Mouse (Mus musculus): ENCODE data around the gene Ugt1a5.
A peak's percentile ranks its signal among the peaks of the same experiment; 100 is the strongest.
"Not testable (repeated sequence)": the region's sequence is repeated elsewhere in the genome, so short reads cannot be mapped to it uniquely, and the experiment has no call there.

Gene Ugt1a5

GRCm38 (mm10) chr1:88224029-88224776, 58.4 kb downstream of the Ugt1a5 start:
- peak in 1 of 2 experiments; percentile 7 for DNase-seq (ENCODE audit: low spot score in 2 of 2)

DNA sequence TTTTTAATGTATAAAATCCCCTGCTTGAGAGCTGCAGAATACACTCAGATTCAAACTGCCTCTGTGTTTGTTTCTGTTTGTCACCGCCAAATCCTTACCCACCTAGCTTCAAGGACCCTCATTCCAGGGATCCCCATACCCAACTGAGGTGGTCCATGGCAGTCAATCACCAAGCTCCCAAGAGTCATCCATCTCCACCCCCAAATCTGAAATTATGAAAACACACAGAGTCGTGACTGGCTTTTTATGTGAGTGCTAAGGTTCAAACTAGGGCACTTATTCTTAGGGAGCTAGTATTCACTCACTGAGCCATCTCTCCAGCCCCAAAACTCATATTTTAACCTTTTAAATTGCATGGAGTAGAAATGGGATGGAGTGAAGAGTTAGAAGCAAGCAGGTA, 59.5 kb downstream of the Ugt1a5 start:
- not testable (repeated sequence) for DNase-seq (ENCODE audit: low spot score in 2 of 2)

DNA sequence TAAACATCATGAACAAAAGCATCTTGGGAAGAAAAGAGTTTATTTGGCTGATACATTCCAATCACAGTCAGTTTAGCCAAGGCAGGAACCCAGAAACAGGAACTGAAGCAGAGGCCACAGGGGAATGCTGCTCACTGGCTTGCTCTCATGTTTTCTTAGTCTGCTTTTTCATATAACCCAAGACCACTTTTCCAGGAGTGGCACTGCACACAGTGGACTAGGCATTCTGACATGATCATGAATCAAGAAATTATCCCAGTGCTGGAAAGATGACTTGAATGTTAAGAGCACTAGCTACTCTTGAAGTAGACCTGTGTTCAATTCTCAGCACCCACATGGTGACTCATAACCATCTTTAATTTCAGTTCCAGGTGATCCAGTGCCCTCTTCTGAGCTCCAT, 59.9 kb downstream of the Ugt1a5 start:
- peak in 1 of 2 experiments; percentile 4 for DNase-seq (ENCODE audit: low spot score in 2 of 2)

DNA sequence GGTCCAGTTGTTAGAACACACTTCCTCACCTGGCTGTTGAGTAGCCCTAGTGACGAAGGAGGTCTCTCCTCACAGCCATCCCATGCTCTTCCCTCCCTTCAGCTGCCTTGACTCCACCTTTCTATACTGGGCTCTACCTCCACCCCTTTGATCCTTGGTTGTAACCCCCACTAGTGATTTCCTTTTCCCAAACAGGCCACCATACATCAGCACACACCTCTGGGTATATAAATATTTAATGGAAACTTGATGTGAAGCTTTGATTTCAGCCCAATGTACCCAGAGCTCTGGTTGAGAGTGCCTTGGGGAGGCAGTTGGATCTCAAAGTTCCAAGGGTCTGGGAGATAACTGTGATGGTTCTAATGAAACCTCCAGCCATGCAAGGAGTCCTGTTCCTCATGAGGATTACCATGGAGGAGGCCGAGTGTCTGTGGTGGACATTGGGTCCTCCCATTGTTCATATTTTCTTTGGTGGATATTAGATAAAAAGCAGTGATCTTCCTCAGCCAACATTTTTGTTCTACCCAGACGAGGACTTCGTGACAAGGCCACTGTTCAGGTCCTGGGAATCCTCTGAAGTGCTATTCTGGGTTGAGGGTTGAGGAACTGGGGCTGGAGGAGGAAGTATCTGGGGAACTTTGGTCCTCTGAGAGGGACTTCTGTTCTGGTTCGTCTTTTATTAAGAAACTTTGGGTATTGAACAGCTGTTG, 61.0 kb downstream of the Ugt1a5 start, which contains the start of gene Mroh2a:
TSS of gene Mroh2a (plus strand) at position 317 of the 710 bp plus-strand sequence.
- peak in 1 of 2 experiments; percentile 6 for DNase-seq (ENCODE audit: low spot score in 2 of 2)

- DNase-seq (ENCODE audit: low spot score in 2 of 2) = peak in 1 of 2 experiments; percentile 3
Measured at GRCm38 (mm10) chr1:88227482-88227881, 61.7 kb downstream of the Ugt1a5 start.

DNA sequence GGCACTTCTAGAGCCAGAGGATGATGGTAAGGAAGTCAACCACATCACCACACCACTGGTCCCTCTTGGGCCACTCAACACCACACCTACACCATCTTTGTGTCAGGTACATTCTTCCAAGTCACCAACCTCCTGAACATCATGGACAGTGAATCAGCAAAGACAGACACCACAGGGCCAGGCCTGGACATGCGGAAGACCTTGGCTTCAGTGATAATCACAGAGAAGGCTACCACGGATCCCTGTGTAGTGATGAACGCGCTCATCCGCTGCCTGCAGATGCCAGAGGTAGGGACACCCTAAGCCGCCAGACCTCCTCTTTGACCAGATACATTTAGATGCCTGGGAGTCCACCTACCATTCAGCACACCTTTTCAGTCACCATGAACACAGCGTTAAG, 62.3 kb downstream of the Ugt1a5 start:
- peak in 1 of 2 experiments; percentile 3 for DNase-seq (ENCODE audit: low spot score in 2 of 2)

GRCm38 (mm10) chr1:88229566-88229965, 63.8 kb downstream of the Ugt1a5 start:
- DNase-seq (ENCODE audit: low spot score in 2 of 2) = no peak

DNA sequence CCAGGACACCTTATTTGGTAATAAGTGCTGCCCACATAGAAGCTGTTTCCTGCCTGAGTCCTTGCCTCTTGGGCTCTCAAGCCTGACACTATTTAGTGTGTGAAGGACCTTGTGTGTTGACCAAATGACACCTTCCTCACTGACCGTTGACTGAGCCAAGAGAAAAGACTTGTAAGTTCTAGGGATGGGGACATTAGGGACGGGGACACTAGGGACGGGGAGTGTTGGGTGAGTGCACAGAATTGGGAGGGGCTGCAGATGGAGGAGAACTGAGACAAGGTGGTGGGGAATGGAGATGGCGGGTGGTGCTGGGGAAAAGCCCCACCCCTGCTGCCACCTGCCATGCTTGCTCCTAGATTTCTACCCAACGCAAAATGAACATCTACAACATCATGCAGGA, 64.2 kb downstream of the Ugt1a5 start:
- no peak for DNase-seq (ENCODE audit: low spot score in 2 of 2)

- no peak for DNase-seq (ENCODE audit: low spot score in 2 of 2)
Measured at GRCm38 (mm10) chr1:88230421-88230820, 64.6 kb downstream of the Ugt1a5 start.

DNA sequence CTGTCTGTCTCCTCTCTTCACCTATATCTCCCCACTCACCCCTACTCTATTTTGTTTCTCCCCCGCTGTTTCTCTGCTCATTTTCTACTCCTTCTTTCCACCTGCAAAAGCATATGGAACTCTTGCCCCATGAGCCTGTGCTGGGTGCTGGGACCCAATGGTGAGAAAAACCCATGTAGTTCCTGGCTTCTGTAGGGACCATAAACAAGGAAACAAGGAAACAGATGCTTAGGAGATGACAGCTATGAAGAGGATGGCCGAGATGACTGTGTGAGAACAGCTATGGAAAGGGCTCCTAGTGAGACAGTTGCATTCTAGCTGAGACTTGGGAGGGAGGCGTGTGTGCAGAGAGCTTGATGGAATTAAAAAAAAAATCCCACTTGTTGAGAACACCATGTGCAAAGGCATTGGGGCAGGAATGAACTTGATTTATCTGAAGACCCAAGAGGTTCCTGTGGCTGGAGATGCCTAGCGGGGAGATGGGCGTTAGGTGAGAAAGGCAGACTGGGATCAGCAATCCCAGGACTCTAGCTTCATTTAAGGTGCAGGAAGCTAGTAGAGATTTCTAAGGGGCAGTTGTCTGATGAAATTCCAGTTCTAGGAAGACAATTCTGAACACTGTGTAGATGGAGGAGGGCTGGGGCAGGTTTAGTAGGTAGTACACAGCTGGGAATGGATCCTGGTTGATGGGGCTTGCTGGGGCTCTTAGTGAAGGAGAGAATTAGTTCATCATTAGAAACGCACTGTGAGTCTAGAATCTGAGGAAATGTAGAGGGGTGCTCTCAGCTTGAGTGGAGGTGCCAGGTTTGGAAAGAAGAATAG, 65.4 kb downstream of the Ugt1a5 start:
- DNase-seq (ENCODE audit: low spot score in 2 of 2) = no peak

DNA sequence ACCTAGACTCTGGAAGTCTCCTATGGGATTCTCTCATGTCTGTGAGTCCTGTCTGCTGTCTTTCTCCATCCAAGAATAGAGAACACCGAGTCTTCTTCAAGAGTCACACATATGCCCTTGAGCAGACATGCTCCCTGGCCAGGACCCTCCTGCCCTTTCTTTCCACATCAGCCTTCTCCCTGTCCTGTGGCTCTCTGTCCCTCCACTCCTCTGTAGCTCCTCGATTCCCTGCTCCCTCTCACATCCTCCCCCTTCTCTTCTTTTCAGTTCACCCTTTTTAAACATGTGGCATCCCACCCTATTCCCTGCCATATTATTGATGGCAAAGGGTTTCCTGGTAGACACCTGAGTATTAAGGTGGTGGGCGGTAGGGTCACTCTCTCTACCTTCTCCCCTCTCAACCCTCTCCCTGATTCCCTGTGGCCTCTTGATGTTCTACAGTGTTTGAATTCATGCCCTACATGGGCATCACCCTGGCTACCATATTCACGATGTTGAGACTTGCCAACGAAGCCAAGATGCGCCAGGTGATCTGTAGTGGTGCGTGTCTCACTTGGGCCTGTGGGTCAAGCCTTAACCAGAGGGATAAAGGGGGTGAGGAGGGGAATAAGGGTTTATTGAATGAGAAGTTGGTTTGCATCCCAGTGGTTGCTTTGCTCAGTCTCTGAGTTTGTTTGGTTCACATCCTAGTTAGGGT, 66.1 kb downstream of the Ugt1a5 start:
- no peak for DNase-seq (ENCODE audit: low spot score in 2 of 2)

- no peak for DNase-seq (ENCODE audit: low spot score in 2 of 2)
Measured at GRCm38 (mm10) chr1:88232664-88233380, 67.0 kb downstream of the Ugt1a5 start.

DNA sequence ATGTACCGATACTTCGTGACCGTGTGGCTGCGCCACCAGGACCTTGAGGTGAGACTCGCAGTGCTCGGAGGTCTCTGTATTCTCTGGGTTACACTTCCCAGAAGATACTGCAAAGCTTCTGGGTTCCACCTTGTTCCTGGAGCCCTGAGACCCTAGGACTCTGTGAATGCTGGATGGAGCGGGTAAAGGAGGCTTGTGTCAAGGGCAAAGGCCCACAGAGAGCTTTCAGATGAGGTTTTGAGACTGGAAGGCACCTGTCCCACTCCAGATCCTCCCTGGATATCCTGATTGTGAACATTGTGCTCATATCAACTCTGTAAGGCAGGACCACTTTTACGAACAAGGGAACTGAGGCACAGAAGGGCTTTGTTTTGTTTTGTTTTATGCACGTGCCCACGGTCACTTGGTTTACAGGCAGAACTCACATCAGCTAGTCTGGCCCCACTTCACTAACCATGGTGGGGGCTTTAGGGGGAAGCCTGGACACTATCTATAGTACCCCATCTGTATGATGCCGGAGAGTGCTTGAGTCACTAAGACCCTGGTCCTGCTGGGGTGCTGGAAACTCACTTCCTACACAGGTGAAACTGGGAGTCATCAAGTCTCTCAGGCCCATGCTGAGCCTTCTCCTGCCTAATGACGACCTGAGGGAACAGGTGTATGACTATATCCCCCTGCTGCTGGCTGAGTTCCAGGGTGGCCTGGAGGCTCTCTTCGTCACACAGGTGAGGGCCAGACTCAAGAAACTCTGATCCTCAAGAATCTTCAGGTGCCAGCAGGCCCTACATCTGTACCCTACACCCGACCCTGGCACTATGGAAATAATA, 67.8 kb downstream of the Ugt1a5 start:
- DNase-seq (ENCODE audit: low spot score in 2 of 2) = no peak

DNA sequence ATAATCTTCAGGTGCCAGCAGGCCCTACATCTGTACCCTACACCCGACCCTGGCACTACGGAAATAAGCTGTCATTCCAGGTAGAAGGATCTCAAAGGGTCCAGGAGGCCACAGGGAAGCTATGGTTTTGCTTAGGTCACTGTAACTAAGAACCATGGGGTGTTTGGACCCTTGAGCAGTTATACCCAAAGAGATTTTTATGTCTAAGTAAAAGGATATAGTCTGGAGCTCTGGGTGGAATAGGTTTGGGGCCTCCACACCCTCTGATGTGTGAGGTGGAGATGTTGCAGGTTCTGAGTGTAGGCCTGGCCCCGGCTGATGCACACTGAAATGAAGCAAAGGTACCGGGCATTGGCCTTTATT, 68.4 kb downstream of the Ugt1a5 start:
- no peak for DNase-seq (ENCODE audit: low spot score in 2 of 2)

DNA sequence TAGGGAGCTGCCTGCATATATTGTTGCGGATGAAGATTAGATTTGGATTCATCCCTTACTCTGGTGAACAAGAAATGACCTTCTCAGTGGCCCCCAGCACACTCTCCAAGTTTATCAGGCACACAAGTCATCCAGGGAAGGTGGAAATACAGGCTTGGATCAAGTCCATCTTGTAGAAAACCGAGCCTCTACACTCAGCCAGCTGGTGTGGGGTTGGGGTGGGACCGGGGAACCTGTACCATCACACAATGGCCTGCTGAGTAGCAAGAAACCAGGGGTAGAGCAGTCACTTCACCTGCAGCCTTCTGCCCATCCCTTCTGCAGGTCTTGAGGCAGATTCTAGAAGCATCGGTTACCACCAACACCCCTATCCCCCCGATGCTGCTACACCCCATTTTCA, 68.8 kb downstream of the Ugt1a5 start:
- DNase-seq (ENCODE audit: low spot score in 2 of 2) = no peak

DNA sequence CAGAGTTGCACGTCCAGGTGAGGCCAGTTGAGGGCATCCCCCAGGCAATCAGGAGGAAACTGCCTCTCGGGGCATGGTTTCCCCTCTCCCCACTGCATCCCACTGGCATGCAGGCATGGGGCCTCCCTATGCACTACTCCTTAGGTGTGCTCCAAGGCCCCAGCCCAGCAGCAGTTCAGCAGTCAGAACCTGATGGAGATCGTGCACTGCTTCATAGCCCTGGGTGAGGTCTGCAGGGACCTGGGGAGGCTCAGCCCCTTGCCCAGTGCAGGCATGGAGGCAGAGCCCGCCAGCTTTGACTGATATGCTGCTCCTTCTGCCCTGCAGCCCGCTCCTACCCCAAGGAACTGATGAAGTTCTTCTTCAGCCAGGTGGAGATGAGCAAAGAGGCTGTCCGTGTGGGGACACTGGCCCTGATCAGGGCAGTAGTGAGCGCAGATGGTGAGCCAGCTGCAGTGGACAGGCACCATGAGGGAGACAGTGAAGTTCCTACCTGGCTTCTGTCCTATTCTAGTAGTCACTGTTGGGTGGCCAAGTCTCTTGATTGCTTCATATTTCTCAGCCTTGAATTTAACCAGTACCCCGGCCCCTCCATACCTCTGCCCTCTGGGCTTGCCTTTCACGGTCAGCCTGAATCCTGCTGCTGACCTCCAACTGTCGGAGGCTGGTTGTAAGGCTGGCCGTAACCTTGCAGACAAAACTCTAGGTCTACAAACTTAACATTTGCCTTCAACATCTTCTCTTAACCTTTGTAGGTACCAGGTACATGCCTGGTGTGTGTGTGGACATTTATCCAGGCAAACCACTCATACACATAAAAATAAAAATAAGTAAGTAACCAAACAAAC, 69.5 kb downstream of the Ugt1a5 start:
- no peak for DNase-seq (ENCODE audit: low spot score in 2 of 2)

- DNase-seq (ENCODE audit: low spot score in 2 of 2) = no peak
Measured at GRCm38 (mm10) chr1:88235894-88236415, 70.1 kb downstream of the Ugt1a5 start.

DNA sequence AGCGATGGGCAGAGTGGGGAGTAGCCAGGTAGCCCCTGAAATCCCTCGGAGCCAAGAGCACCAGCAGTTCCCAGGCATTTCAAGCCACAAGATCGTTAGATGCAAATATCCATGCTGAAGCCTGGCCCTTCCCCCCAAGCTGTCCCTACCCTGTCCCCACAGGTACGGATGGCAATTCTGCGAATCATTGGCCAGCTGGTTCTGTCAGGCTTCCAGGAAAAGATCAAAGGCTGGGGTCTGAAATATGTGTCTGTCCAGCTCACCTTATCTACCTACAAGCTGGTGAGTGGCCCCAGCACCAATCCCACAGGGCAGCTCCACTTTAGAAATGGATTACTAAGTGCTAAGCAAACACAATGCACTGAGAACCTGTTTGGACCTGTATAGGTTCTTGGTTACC, 71.5 kb downstream of the Ugt1a5 start:
- no peak for DNase-seq (ENCODE audit: low spot score in 2 of 2)

GRCm38 (mm10) chr1:88238771-88239170, 73.0 kb downstream of the Ugt1a5 start:
- no peak for DNase-seq (ENCODE audit: low spot score in 2 of 2)
